Mouse (Mus musculus): ENCODE measurements around the gene Trmt1l.

- no peak for TF ChIP-seq POLR2A (IDR thresholded peaks at IDR 0.05; ENCODE audit: low read depth, low read length)
- TF ChIP-seq CTCF (IDR thresholded peaks at IDR 0.05; ENCODE audit: extremely low read depth, insufficient read depth, insufficient read length, insufficient replicate concordance), result no peak
Measured at GRCm38 (mm10) chr1:151471429-151471828, 43.1 kb downstream of the Trmt1l start.
